Mouse (Mus musculus) kidney, embryonic 15.5 days (tissue): Measurements from ENCODE around the gene Mri1. TPM values are rescaled to one million over a fixed set of nuclear protein-coding genes. Genes with fewer than 3 reads are reported as not detected.

Experiments
- ATAC-seq: fragments of 200-750 bp; cut with Nextera tagmentation; replicated peaks from 2 replicates; pipeline ENCODE4 v1.8.0; 2017; ENCODE audit warnings: moderate TSS enrichment; ENCODE audit not compliant: low FRiP score
- H3K27ac ChIP-seq: fragments of 300-500 bp; sonication (generic); 2 replicates; pipeline ENCODE4 v1.5.1; 2015; ENCODE audit warnings: mild to moderate bottlenecking, inconsistent platforms
- H3K27me3 ChIP-seq: fragments of 300-500 bp; sonication (generic); 2 replicates; pipeline ENCODE4 v1.6.1; 2015; ENCODE audit warnings: inconsistent platforms
- H3K36me3 ChIP-seq: fragments of 300-500 bp; sonication (generic); 2 replicates; pipeline ENCODE4 v1.6.1; 2015; ENCODE audit warnings: inconsistent platforms
- H3K4me1 ChIP-seq: fragments of 300-500 bp; sonication (generic); 2 replicates; pipeline ENCODE4 v1.6.1; 2015; ENCODE audit warnings: inconsistent platforms
- H3K4me2 ChIP-seq: fragments of 300-500 bp; sonication (generic); 2 replicates; pipeline ENCODE4 v1.6.1; 2015; ENCODE audit warnings: moderate library complexity, mild to moderate bottlenecking, inconsistent platforms
- H3K4me3 ChIP-seq: fragments of 300-500 bp; sonication (generic); replicated peaks from 2 replicates; pipeline ENCODE4 v1.5.1; 2015; ENCODE audit warnings: mild to moderate bottlenecking, inconsistent platforms
- H3K9ac ChIP-seq: fragments of 300-500 bp; sonication (generic); 2 replicates; pipeline ENCODE4 v1.6.1; 2015; ENCODE audit warnings: mild to moderate bottlenecking, inconsistent platforms
- H3K9me3 ChIP-seq: fragments of 300-500 bp; sonication (generic); replicated peaks from 2 replicates; pipeline ENCODE4 v1.6.1; 2016; ENCODE audit warnings: inconsistent platforms
- WGBS: fragments of 180-500 bp; shearing (Covaris S2); methylation state at CpG from one replicate; pipeline ENCODE4 v1.1.7; 2015; ENCODE audit warnings: mixed read lengths; 5-methylcytosine and 5-hydroxymethylcytosine counted together
- polyA plus RNA-seq: library from polyadenylated mRNA; unstranded; fragments of >200 nt; fragmentation: Nextera tagmentation; extraction: Ambion mirVana; gene quantifications from 2 replicates; pipeline ENCODE4 v1.2.1, GENCODE M21; 2015

Mri1 gene
- polyA plus RNA-seq, 1 experiment from 2014 or later: 77.8 TPM

GRCm38 (mm10) chr8:84208381-84209380 lies 48.4 kb downstream of the Mri1 start:
- Histone ChIP-seq H3K27me3 (no peaks in the 10 kb centered on the region), H3K27ac (peak overlapping the region; percentile 92), H3K9me3 (no peaks in the 10 kb centered on the region), H3K36me3 (peaks cover 68% of the 10 kb centered on the region), H3K4me2 (peak overlapping the region; percentile 26), H3K4me1 (peaks cover 51% of the 10 kb centered on the region), H3K4me3 (no peak overlapping the region), H3K9ac (0 out of 2 replicates have a peak overlapping the region, but pooled peaks have one; percentile 22)
- peak; percentile 79 for ATAC-seq
- 34% methylated on average over 17 of the region's 17 CpGs for WGBS

- 39% methylated on average over 7 of the region's 7 CpGs for WGBS
- H3K4me2 ChIP-seq: peak overlapping the region; percentile 26; the same call in 1 of the 2 replicates
- no peaks in the 10 kb centered on the region for H3K9me3 ChIP-seq
- peaks cover 60% of the 10 kb centered on the region for H3K4me1 ChIP-seq
- peaks cover 59% of the 10 kb centered on the region for H3K36me3 ChIP-seq
- H3K27ac ChIP-seq: peak overlapping the region; percentile 92
- 0 out of 2 replicates have a peak, but pooled peaks have one; percentile 10 for ATAC-seq
- no peaks in the 10 kb centered on the region for H3K27me3 ChIP-seq
- H3K4me3 ChIP-seq: no peak overlapping the region
- H3K9ac ChIP-seq: peak overlapping the region; percentile 22; the same call in 1 of the 2 replicates
Measured at GRCm38 (mm10) chr8:84207811-84208210, 49.3 kb downstream of the Mri1 start.

GRCm38 (mm10) chr8:84206666-84207065 lies 50.5 kb downstream of the Mri1 start:
- H3K4me3 ChIP-seq: no peak overlapping the region
- peaks cover 47% of the 10 kb centered on the region for H3K36me3 ChIP-seq
- no peak for ATAC-seq
- H3K4me1 ChIP-seq: peaks cover 71% of the 10 kb centered on the region
- H3K9ac ChIP-seq: no peak overlapping the region
- H3K27ac ChIP-seq: peak overlapping the region; percentile 92; the same call in 1 of the 2 replicates
- no peaks in the 10 kb centered on the region for H3K9me3 ChIP-seq
- H3K4me2 ChIP-seq: no peak overlapping the region
- WGBS: 92% methylated on average over 3 of the region's 3 CpGs
- H3K27me3 ChIP-seq: no peaks in the 10 kb centered on the region

- no peak overlapping the region for H3K9ac ChIP-seq
- no peaks in the 10 kb centered on the region for H3K27me3 ChIP-seq
- no peak overlapping the region for H3K4me2 ChIP-seq
- H3K27ac ChIP-seq: no peak overlapping the region
- H3K9me3 ChIP-seq: no peaks in the 10 kb centered on the region
- WGBS: 90% methylated on average over 5 of the region's 5 CpGs
- peaks cover 81% of the 10 kb centered on the region for H3K4me1 ChIP-seq
- no peak overlapping the region for H3K4me3 ChIP-seq
- peaks cover 35% of the 10 kb centered on the region for H3K36me3 ChIP-seq
- ATAC-seq: no peak
Measured at GRCm38 (mm10) chr8:84205073-84205472, 52.1 kb downstream of the Mri1 start.

- H3K36me3 ChIP-seq: peaks cover 26% of the 10 kb centered on the region
- peak overlapping the region; percentile 59 for H3K9ac ChIP-seq
- H3K4me2 ChIP-seq: peak overlapping the region; percentile 84
- 0 out of 2 replicates have a peak, but pooled peaks have one; percentile 4 for ATAC-seq
- peaks cover 81% of the 10 kb centered on the region for H3K4me1 ChIP-seq
- H3K27me3 ChIP-seq: no peaks in the 10 kb centered on the region
- H3K9me3 ChIP-seq: no peaks in the 10 kb centered on the region
- peak overlapping the region; percentile 67 for H3K4me3 ChIP-seq
- 41% methylated on average over 13 of the region's 13 CpGs for WGBS
- peak overlapping the region; percentile 97 for H3K27ac ChIP-seq
Measured at GRCm38 (mm10) chr8:84203975-84204772, 53.0 kb downstream of the Mri1 start.

GRCm38 (mm10) chr8:84202938-84203917 lies 53.9 kb downstream of the Mri1 start:
- Histone ChIP-seq H3K9me3 (no peaks in the 10 kb centered on the region), H3K27ac (peak overlapping the region; percentile 97), H3K4me3 (peak overlapping the region; percentile 67), H3K9ac (peak overlapping the region; percentile 59), H3K4me2 (peak overlapping the region; percentile 84), H3K4me1 (peaks cover 81% of the 10 kb centered on the region), H3K27me3 (no peaks in the 10 kb centered on the region), H3K36me3 (peaks cover 17% of the 10 kb centered on the region)
- peak; percentile 41; the same call in 1 of the 2 replicates for ATAC-seq
- 9% methylated on average over 34 of the region's 34 CpGs for WGBS

GRCm38 (mm10) chr8:84202466-84202865 lies 54.7 kb downstream of the Mri1 start:
- Histone ChIP-seq H3K9me3 (no peaks in the 10 kb centered on the region), H3K36me3 (peaks cover 17% of the 10 kb centered on the region), H3K27ac (peak overlapping the region; percentile 97), H3K4me2 (peak overlapping the region; percentile 84), H3K9ac (peak overlapping the region; percentile 72; the same call in 1 of the 2 replicates), H3K4me3 (peak overlapping the region; percentile 67), H3K27me3 (no peaks in the 10 kb centered on the region), H3K4me1 (peaks cover 81% of the 10 kb centered on the region)
- no peak for ATAC-seq
- WGBS: 70% methylated on average over 9 of the region's 9 CpGs

- Histone ChIP-seq H3K4me1 (peaks cover 81% of the 10 kb centered on the region), H3K9ac (peak overlapping the region; percentile 72), H3K27ac (peak overlapping the region; percentile 97), H3K9me3 (no peaks in the 10 kb centered on the region), H3K27me3 (no peaks in the 10 kb centered on the region), H3K4me2 (peak overlapping the region; percentile 84), H3K36me3 (peaks cover 16% of the 10 kb centered on the region), H3K4me3 (peak overlapping the region; percentile 67)
- 44% methylated on average over 15 of the region's 15 CpGs for WGBS
- ATAC-seq: no peak
Measured at GRCm38 (mm10) chr8:84201545-84202245, 55.4 kb downstream of the Mri1 start.

- Histone ChIP-seq H3K4me2 (peak overlapping the region; percentile 84), H3K9me3 (no peaks in the 10 kb centered on the region), H3K4me1 (peaks cover 81% of the 10 kb centered on the region), H3K9ac (peak overlapping the region; percentile 72), H3K36me3 (peaks cover 11% of the 10 kb centered on the region), H3K4me3 (peak overlapping the region; percentile 67), H3K27me3 (no peaks in the 10 kb centered on the region), H3K27ac (peak overlapping the region; percentile 97)
- ATAC-seq: peak; percentile 33
- WGBS: 3% methylated on average over 50 of the region's 70 CpGs
Measured at GRCm38 (mm10) chr8:84200652-84201544, 56.2 kb downstream of the Mri1 start.
